Mouse (Mus musculus) erythroblast, adult 5-6 weeks (primary cell): ENCODE data around the gene Fam170b. TPM values are rescaled to one million over a fixed set of nuclear protein-coding genes. Genes with fewer than 3 reads are reported as not detected.

Experiments used
- ATAC-seq: replicated peaks from 2 replicates; pipeline ENCODE4 v1.8.0; 2016; ENCODE audit warnings: moderate number of reproducible peaks, mild to moderate bottlenecking, moderate TSS enrichment, inconsistent platforms; ENCODE audit not compliant: poor library complexity, low FRiP score, severe bottlenecking
- total RNA-seq, 2 experiments: library from RNA; stranded (forward) in 1 of 2; stranded (reverse) in 1 of 2; fragments of 150-400 nt in 1 of 2; fragments of 200-764, 138-1000 nt in 1 of 2; gene quantifications; 2 replicates each; pipeline versions ENCODE4 v1.2.3 to v1.2.4; 2015 to 2017; ENCODE audit warnings: low replicate concordance in 2 of 2

Gene Fam170b
- not detected in 2 replicates for total RNA-seq (2015; ENCODE audit: low replicate concordance)
- not detected in 2 replicates for total RNA-seq (2017; ENCODE audit: low replicate concordance)

DNA sequence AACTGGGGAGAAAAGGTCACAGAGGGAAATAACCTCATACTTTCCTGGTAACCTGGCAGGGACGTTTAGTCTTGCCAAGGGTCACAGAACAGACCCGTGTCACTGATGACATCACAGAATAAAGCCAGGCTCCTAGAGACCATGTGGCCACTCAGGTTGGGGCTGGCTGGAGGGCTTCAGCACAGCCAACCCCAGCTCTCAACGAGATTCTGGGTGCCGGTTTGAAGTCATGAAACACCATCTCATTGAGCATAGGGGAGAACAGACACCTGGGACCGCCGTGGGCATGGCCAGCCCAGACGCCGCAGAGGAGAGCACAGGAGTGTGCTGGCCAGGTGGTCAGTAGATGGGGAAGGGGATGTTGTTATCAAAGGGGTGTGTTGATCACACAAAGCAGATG lies at the start of gene Fam170b:
TSS of gene Fam170b (plus strand) at position 116 of the 400 bp plus-strand sequence.
- no peak for ATAC-seq

DNA sequence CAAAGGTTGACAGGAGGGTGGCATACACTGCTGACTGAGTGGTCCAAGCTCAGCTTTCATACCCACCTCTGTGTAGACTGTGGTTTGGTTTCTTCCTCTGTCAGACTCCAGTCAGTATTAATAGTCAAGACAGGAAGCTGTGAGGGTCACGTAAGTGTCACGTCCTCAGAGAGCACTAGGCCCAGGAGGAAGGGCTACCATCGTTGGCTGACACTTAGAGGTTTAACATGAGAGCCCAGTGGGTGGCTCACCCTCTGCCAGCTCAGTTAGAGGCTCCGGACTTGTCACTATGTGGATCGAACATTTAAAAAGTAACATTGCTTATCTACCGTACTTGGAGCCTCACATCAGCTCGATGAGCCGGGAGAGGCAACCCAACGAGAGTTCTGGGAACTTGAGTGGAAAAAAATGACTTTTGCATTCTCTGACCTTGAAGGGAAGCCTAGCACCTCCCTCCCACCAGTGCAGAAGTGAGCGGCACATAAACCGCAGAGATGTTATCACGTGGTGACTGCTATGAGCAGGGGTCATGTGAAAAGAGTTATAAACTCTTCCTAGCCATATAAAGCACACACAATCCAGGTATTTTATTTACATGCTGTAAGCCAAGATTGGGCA lies 49.5 kb upstream of the Fam170b start:
- ATAC-seq = no peak

DNA sequence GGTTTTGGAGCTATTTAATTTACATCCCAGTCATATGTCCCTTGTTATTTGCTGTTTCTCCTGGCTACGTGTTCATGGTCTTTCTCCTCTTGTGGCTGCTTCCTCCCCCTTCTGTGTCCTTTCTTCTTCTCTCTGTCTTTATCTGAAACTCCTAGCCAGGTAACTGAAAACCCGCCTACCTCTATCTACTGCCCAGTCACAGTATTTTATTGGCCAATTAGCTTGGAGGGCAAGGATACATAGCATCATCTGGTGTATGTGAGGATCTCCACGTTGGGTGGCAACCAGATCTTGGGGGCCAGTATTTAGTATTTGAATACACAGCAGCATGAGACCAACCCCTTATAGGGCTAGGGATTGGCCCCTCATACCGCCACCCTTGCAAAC lies 49.0 kb upstream of the Fam170b start:
- ATAC-seq = no peak

DNA sequence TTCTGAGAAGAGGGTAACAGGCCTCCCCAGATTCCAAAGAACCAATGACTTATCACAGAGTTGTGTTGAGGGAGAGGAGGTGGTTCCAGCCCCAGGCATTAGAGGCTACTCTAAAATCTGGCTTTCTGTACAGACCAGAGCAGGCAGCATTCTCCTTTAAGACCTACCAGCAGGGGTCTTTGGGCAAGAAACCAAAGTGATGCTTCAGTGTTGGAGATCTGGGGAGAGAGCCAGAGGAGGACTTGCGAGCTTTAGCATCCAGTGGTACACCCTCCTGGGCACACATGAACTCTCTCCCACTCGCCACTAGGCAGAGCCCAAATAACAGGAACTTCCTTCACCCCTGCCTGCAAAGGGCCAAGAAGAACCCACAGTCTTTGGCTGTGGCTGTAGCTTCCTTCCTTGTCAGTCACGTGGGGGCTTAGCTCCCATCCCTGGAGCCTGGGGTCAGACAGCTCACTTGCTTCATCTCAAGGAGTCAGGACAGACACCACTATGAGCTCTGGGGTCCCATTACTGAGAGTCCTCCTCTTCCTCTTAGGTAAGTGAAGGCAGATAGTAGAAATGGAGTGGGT lies 48.1 kb upstream of the Fam170b start, which contains the start of gene Tmem273:
TSS of gene Tmem273 (plus strand) at position 408 of the 575 bp plus-strand sequence.
- ATAC-seq = no peak

DNA sequence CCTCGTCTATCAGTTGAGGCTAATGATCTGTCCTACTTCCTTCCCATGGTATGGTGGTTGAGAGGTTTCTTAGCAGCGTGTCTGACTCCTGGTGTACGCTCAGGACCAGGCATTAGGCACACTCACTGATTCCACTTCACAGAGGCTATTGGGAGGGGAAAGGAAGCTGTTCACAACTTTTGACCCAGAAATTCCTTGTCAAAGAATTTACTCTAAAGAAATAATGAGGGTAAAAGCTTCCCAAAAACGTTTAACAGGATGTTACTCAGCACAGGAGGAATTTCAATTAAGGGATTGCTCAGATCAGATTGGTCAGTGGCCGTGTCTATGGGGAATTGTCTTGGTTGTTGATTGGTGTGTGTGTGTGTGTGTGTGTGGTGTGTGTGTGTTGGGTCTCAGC lies 46.1 kb upstream of the Fam170b start:
- no peak for ATAC-seq

DNA sequence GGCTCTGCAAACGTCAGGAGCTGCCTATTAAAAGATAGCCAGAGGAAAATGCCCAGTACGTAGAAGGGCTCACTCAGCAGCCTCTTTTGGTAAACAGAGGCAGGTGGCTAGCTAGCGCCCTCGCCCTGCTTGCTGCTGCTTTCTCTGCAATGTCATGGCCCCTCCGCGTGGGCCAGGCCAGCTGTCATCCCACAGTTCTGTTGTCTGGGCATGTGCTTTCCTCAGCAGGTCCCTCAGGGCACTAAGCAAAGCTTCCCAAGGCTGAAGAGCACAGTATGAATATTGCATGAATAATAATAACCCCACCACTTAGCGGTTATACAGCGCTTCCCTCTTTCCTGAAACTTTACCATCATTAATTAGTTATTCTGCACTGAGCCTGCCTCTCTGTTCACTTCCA lies 37.4 kb upstream of the Fam170b start:
- ATAC-seq = no peak

DNA sequence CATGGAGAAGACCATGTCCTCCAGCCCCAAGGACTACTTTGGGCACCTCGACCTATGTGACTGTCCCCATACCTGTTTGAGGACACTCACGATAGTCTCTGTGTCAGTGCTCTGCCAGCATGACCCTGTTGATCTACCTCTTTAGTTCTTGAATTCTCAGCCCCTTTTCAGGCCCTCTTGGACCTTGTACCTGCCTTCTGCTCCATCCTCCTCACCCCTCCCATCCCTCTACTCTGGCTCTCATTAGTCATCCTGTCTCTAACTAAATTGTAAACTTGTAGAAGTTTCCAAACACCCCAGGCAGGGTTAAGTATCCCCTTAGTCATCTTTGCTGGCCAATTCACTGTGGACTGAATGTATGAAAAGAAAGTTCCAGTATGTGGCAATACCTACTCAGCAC lies 36.0 kb upstream of the Fam170b start:
- no peak for ATAC-seq

DNA sequence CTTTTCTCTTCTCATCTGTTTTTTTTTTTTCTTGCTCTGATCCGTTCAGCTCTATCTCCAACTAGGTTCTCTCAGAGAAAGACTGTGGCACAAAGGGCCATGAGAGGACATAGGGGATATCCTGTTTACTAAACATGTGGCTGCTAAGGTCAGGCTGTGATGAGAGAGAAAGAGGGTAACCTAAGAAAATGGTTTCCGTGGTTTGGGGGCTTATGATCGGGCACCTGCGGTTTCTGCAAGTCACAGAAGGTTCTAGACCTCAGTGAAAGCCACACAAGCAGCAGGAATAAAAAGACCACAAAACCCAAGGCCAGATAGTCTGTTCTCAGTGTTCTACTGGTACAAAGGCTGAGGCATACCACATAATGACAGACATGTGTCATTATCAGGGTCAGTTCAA lies 35.4 kb upstream of the Fam170b start:
- no peak for ATAC-seq

DNA sequence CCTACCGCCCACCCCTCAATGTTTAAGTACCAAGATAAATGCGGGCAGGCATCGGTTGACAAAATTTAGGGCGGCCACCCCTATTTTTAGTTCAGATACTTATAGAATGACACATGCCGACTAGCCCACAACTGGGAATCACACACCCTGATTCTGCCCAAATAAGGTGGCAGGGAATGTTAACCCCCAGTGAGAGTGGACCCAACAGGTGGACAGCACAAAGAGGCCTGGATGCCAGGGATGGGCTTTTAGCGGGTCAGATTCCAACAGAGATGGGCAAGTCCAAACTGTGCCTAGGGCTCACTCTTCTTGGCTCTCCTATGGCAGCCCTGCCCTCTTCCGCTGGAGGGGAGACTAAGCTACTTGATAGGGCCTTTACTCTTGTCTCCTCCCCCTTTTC lies 33.7 kb upstream of the Fam170b start:
- no peak for ATAC-seq

DNA sequence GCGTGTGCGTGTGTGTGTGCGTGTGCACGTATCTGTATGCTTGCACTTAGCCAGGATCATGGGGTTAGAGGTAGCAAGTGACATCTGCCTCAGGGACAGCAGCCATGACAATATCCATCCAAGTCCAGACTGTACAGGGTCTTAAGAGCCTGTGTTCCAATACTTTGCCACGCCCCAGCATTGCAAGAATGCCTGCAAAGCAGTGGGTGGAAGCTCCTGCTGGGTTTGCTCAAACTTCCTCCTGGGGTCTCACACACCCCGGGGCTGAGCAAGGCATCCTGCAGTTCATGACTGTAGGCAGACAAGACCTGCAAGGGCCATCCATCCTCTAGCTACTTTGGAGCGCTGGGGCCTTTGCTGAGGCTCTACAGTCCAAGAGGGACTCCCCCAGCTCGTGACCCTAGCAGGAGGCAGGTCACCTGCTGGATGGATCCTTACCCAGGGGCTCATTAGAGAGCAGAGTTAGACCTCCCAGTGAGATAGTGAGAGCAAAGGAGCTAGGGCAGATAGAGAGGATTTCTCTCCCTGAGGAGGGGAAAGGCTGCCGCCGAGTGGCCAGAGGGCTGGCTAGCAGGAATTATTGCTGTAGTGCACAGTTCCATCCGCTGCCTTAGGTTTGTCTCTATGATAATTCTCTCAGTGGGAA lies 32.6 kb upstream of the Fam170b start:
- ATAC-seq = no peak

DNA sequence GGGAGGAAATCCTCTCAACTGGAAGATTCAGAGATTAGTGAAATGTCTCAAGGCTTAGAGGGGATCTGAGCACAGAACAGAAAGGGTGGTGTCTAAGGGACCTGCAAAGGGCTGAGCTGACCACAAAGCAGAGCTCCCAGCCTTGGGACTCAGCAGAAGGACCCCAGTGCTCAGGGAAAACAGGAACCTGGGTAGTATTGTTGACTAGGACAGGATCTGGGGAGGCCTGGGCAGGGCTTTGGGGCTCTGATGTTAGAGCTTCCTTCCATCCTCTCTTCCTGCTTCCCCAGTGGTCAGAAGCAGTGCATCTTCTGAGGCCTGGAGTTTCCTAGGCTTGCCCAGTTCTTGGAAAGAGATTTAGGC lies 32.1 kb upstream of the Fam170b start:
- no peak for ATAC-seq

DNA sequence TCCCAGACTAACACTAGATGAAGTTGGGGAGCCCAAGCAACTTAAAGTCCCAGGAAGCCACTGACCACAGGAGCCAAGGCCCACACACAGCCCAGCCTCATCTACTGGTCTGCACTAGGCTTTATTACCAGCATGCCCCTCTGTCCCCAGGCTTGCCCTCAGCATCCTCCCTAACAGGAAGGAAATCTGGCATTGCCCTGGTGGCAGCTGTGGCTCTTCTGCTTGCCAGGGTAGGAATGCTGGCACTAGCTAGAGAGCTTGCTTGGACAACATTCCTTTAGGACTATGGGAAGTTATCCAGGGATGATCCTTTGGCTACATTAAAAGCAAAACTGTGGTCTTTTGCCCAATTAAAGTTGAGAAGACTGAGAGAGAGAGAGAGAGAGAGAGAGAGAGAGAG lies 23.7 kb upstream of the Fam170b start:
- no peak for ATAC-seq

DNA sequence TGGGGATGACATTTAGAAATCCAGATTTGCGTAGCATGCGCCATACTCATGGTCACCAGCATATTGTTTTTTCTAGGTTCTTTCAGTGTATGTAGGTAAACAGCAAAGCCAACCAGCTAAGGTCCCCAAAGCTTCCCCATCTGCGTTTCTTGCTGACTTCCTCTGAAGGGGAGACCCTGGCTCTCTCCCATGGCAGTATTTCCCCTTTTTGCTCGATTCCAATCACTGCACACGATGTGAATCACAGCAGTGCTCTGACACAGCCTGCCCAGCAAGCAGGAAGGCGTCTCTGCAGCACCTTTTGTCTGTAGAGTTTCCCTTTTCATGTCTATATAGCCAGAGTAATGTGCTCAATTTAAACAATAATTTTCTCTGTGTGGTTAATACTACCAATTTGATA lies 21.3 kb upstream of the Fam170b start:
- no peak for ATAC-seq

DNA sequence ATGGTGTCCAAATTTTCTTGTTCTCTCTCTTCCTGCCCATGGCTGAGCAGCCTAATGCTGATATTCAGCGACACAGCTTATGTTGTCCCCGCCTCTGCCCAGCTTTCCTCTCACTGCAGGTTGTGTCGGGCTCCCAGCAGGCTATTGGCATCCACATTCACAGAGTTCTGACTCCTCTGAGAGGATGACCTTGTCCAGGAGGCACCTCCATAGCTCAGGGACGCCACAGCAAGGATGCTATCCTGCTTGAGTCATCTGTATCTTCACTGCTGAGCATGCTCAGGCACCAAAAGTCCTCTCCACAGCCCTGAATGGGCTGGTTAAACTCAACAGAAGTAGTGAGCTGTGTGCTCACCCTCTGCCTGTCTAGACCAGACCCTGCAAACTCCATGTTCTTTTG lies 18.8 kb upstream of the Fam170b start:
- ATAC-seq = no peak

DNA sequence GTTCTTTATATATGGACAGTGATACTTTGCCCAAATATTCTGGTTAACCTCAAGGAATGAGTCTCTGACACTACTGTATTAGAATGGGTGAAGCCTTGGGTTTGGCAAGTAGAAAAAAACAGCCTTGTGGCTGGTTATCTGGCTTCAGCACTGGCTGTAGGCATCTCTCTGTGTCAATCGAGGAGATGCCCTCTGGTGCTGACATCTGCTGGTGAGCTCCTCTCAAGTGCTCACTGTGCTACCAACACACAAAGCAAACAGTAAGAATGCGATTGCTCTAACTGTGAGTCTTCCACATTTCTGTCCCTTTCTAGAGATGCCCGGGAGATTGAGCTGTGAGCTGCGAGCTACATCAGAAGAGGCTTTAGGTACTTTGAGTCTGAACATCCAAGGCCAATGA lies 17.2 kb upstream of the Fam170b start:
- no peak for ATAC-seq

DNA sequence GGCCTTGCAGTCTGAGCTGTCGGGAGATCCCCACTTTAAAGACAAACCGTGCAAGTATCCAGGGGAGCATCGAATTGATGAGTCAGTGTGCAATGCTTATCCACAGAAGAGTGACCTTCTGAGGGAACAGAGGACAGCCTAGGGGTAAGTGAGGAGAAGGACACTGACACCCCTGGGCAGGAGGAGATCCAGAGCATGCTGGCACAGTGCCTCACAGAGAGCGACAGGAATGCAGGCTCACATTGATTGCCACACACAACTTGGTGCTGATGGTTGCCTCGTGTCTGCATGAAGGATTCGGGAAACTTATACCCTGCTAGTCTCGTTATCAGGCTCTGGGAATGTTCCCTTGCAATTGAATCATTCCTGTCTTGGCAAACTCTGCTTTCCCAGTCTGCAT lies 16.5 kb upstream of the Fam170b start:
- ATAC-seq = no peak

DNA sequence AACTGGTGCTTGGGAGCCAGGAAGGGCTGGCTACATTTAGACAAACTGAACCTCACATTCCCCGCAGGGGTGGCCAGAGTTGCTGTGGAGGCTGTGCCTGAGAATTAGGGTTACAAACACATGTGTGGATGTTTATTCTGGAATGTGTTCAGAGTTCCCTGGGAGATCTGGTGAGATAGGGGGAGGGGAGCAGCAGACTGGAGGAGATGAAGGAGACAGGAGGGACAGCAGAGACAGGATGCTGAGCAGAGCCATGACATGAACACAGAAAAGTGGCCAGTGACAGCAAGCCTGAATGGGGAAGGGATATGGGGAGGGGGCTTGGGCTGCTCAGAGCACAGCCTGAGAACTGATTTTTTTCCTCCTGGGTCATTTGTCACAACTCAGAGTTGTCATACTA lies 14.5 kb upstream of the Fam170b start:
- ATAC-seq = no peak

DNA sequence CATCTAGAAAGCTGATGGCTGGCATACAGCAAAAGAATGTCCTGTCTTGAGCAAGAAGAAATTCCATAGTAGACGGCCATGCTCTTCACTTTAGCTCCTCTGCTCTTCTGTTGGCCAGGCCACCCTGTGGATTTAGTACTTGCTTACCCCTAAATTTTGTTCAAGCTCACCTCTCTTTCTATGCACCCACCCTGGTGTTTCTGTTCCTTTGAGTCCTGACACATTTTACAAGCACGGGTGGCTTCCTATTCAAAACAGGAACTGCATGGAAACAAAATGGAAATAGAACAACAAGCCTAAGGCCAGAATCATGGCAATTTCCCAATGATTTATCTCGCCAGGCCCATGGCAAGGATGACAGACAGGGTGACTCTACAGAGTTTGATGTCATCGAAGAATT lies 10.9 kb upstream of the Fam170b start:
- no peak for ATAC-seq

DNA sequence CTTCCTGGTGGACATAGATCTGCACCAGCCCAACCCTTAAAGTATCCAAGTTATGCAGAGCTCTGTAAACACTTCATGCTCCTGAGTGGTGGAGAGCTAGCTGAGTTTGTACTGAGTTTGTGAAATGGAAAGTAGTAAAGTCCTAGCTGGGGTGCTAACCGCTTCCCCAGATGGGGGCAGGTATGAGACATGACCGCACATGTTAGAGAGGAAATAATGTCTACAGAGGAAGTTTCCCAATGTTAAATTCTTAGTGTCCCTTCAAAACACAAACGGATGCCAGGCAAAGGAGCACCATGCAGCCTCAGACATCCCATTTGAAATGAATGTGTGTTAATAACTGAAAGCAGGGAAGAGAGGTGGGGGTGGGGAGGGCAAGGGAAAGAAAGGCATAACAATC lies 9.9 kb upstream of the Fam170b start:
- ATAC-seq = no peak

DNA sequence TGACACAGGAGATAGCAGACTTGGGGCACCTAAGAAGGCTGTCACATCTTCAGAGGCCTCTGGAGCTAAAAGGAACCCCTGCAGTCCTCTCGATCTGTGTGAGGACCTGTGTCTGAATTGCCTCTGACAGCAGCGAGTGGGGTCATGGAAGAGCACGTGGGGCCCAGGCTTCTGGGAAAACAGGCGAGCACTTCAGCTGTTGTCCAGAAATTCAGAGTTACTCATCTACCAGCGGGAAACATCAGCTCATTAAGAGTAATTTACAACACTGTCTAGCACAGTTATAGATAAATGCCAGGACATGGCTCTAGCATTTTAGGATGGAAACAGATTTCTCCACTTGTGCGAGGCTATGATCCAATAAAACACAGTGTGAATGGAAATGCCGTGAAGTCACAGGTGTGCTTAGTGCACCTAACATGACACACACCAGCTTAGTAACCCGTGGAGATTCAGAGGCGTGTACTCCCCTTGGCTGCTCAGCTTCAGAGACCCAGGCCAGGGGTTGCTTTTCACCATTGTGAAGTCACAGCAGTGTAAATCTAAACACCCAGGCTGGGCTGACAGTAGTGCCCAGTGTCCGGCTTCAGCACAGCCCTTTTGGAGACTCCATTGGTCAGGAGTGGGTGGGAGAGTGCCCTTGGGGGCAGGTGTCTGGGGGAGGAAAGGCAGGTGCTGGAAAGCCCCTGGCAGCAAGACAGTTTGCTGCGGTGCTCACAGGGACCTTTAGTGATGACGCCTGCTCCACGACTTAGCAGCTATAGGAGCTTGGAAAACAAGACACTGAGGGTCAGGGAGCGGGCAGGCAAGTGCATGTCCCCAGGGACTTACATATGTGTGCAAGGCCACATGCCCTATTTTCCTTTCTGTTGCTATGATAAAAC lies 9.3 kb upstream of the Fam170b start:
- ATAC-seq = no peak
